8 mouse cellular contexts compared by ENCODE assay signal in the genomic region with DNA sequence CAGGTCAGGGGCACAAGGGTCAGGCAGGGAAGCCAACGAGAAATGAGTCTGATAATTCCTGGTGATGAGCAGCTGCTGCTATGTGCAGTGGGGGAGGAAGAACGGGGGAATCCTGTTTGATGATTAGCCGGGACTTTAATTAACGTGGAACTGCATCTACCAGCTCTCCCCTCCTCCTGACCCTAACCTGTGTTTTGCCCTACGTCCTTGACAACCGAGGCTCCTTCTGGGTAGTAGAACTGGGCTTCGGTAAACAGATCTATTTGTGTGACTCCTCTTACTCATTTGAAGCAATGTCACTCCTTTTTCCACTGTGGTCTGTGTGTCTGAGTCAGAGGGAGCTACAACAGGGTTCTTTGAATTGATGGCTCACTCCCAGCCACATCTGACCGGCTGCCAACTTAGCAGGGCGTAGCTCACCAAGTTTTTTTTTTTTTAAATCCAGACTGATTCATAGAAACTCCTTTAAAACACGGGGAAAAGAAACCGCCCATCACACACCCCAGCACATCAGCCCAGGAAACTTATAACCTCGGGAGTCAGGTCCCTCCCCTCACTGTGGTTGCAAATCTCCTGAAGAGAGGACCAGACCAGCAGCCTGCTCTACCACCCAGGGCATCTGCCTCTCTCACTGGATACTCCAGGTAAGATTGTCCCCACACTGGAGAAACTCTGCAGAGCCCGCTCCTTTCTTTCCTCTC. TPM values are rescaled to one million over a fixed set of nuclear protein-coding genes. Genes with fewer than 3 reads are reported as not detected.
DNase-seq lines count a peak whose midpoint lies in the region; ATAC-seq and TF ChIP-seq lines count a peak whose summit lies in the region.

A gene (plus strand): TSS at position 87 of the 701 bp plus-strand sequence.

- no peak for TF ChIP-seq EP300 in liver, postnatal 0 days (IDR thresholded peaks at IDR 0.05; ENCODE audit: low read depth)

- DNase-seq in neural tube, embryonic 10.5 days (ENCODE audit: extremely low spot score, low spot score) = no peak
- DNase-seq in kidney, adult 8-10 months = peak; percentile 78 to 79
- DNase-seq in liver, postnatal 0 days = peak; percentile 39
- DNase-seq in urinary bladder, postnatal 14 days (ENCODE audit: low spot score) = peak; percentile 93

- no peaks in the 10 kb centered on the region for H3K9me3 ChIP-seq in neural tube, embryonic 12.5 days
- H3K9me3 ChIP-seq in embryonic facial prominence, embryonic 12.5 days = no peaks in the 10 kb centered on the region
- no peaks in the 10 kb centered on the region for H3K9me3 ChIP-seq in heart, embryonic 11.5 days (replicated peaks; ENCODE audit: control insufficient read depth, low read length)
- no peaks in the 10 kb centered on the region for H3K9me3 ChIP-seq in liver, postnatal 0 days (ENCODE audit: low read length)
- no peaks in the 10 kb centered on the region for H3K9me3 ChIP-seq in neural tube, embryonic 13.5 days

- no peak for ATAC-seq in neural tube, embryonic 12.5 days (ENCODE audit: low FRiP score, low read depth)
- 0 out of 2 replicates have a peak, but pooled peaks have one; percentile 47 for ATAC-seq in embryonic facial prominence, embryonic 12.5 days (ENCODE audit: insufficient number of reproducible peaks, insufficient read depth, low FRiP score, low TSS enrichment)
- 0 out of 2 replicates have a peak, but pooled peaks have one; percentile 22 for ATAC-seq in heart, embryonic 11.5 days (replicated peaks; ENCODE audit: insufficient number of reproducible peaks, low FRiP score, low TSS enrichment)
- peak; percentile 43; the same call in 1 of the 2 replicates for ATAC-seq in liver, postnatal 0 days
- peak; percentile 57 for ATAC-seq in neural tube, embryonic 13.5 days (ENCODE audit: low read depth)

- 56% methylated on average over 13 of the region's 13 CpGs for WGBS in neural tube, embryonic 12.5 days
- WGBS in embryonic facial prominence, embryonic 12.5 days = 35% methylated on average over 13 of the region's 13 CpGs
- WGBS in heart, embryonic 11.5 days (ENCODE audit: insufficient replicate concordance) = 31% methylated on average over 13 of the region's 13 CpGs
- 27% methylated on average over 13 of the region's 13 CpGs for WGBS in liver, postnatal 0 days (ENCODE audit: insufficient replicate concordance)
- WGBS in neural tube, embryonic 13.5 days = 32% methylated on average over 13 of the region's 13 CpGs

- H3K9ac ChIP-seq in neural tube, embryonic 12.5 days = no peak within 1 kb of the TSS
- peak within 1 kb of the TSS; percentile 45 for H3K9ac ChIP-seq in embryonic facial prominence, embryonic 12.5 days
- peak within 1 kb of the TSS; percentile 62 for H3K9ac ChIP-seq in heart, embryonic 11.5 days (ENCODE audit: low read depth, low read length)
- H3K9ac ChIP-seq in liver, postnatal 0 days (replicated peaks) = no peak within 1 kb of the TSS
- peak within 1 kb of the TSS; percentile 45; the same call in 1 of the 2 replicates for H3K9ac ChIP-seq in neural tube, embryonic 13.5 days

- H3K4me2 ChIP-seq in neural tube, embryonic 12.5 days (replicated peaks) = 0 out of 2 replicates have a peak within 1 kb of the TSS, but pooled peaks have one; percentile 4
- peak within 1 kb of the TSS; percentile 34 for H3K4me2 ChIP-seq in embryonic facial prominence, embryonic 12.5 days (replicated peaks)
- H3K4me2 ChIP-seq in heart, embryonic 11.5 days = peak within 1 kb of the TSS; percentile 46
- peak within 1 kb of the TSS; percentile 22; the same call in 1 of the 2 replicates for H3K4me2 ChIP-seq in liver, postnatal 0 days (ENCODE audit: low read depth, low read length)
- peak within 1 kb of the TSS; percentile 26 for H3K4me2 ChIP-seq in neural tube, embryonic 13.5 days

- TF ChIP-seq CTCF in liver, postnatal 0 days (IDR thresholded peaks at IDR 0.05; ENCODE audit: low read depth) = no peak

- H3K36me3 ChIP-seq in neural tube, embryonic 12.5 days = no peaks in the 10 kb centered on the region
- H3K36me3 ChIP-seq in embryonic facial prominence, embryonic 12.5 days = no peaks in the 10 kb centered on the region
- no peaks in the 10 kb centered on the region for H3K36me3 ChIP-seq in heart, embryonic 11.5 days (ENCODE audit: control insufficient read depth, insufficient read depth, low read length)
- no peaks in the 10 kb centered on the region for H3K36me3 ChIP-seq in liver, postnatal 0 days (replicated peaks; ENCODE audit: insufficient read depth, low read length)
- H3K36me3 ChIP-seq in neural tube, embryonic 13.5 days = no peaks in the 10 kb centered on the region

- H3K4me1 ChIP-seq in neural tube, embryonic 12.5 days = peaks cover 8% of the 10 kb centered on the region; the same call in 1 of the 2 replicates
- H3K4me1 ChIP-seq in embryonic facial prominence, embryonic 12.5 days = peaks cover 26% of the 10 kb centered on the region
- H3K4me1 ChIP-seq in heart, embryonic 11.5 days (ENCODE audit: control insufficient read depth, insufficient read depth, low read length) = 0 out of 2 replicates have a peak, but pooled peaks cover 3% of the 10 kb centered on the region
- H3K4me1 ChIP-seq in liver, postnatal 0 days (ENCODE audit: insufficient read depth) = peaks cover 15% of the 10 kb centered on the region
- H3K4me1 ChIP-seq in neural tube, embryonic 13.5 days (replicated peaks) = peaks cover 21% of the 10 kb centered on the region

- no peaks in the 10 kb centered on the region for H3K27me3 ChIP-seq in neural tube, embryonic 12.5 days (replicated peaks)
- no peaks in the 10 kb centered on the region for H3K27me3 ChIP-seq in embryonic facial prominence, embryonic 12.5 days
- no peaks in the 10 kb centered on the region for H3K27me3 ChIP-seq in heart, embryonic 11.5 days (ENCODE audit: control insufficient read depth, insufficient read depth, low read length)
- H3K27me3 ChIP-seq in liver, postnatal 0 days (ENCODE audit: insufficient read depth, low read length) = no peaks in the 10 kb centered on the region
- H3K27me3 ChIP-seq in neural tube, embryonic 13.5 days = no peaks in the 10 kb centered on the region

- no peak within 1 kb of the TSS for H3K27ac ChIP-seq in neural tube, embryonic 12.5 days
- peak within 1 kb of the TSS; percentile 89 for H3K27ac ChIP-seq in embryonic facial prominence, embryonic 12.5 days
- H3K27ac ChIP-seq in heart, embryonic 11.5 days (ENCODE audit: low read depth, low read length) = peak within 1 kb of the TSS; percentile 72
- H3K27ac ChIP-seq in liver, postnatal 0 days (ENCODE audit: low read depth) = no peak within 1 kb of the TSS
- H3K27ac ChIP-seq in neural tube, embryonic 13.5 days (replicated peaks) = peak within 1 kb of the TSS; percentile 70

- H3K4me3 ChIP-seq in neural tube, embryonic 12.5 days = no peak within 1 kb of the TSS
- peak within 1 kb of the TSS; percentile 27 for H3K4me3 ChIP-seq in embryonic facial prominence, embryonic 12.5 days
- peak within 1 kb of the TSS; percentile 38 for H3K4me3 ChIP-seq in heart, embryonic 11.5 days (ENCODE audit: low read depth, low read length)
- H3K4me3 ChIP-seq in liver, postnatal 0 days (ENCODE audit: low read depth, low read length) = peak within 1 kb of the TSS; percentile 11
- H3K4me3 ChIP-seq in neural tube, embryonic 13.5 days = peak within 1 kb of the TSS; percentile 25

RNA-seq across cellular contexts. Expression of the gene that starts here (rescaled TPM):
- polyA plus RNA-seq in neural tube, embryonic 12.5 days (2016; fragmentation: Nextera tagmentation; extraction: Ambion mirVana) = 12.3 and 12.7 TPM in 2 replicates
- 28.8 and 30.4 TPM in 2 replicates for polyA plus RNA-seq in embryonic facial prominence, embryonic 12.5 days (2016; fragmentation: Nextera tagmentation; extraction: Ambion mirVana)
- polyA plus RNA-seq in heart, embryonic 11.5 days (2014; fragmentation: Nextera tagmentation; extraction: Ambion mirVana) = 7.7 and 10.0 TPM in 2 replicates
- polyA plus RNA-seq in liver, postnatal 0 days (2015; fragmentation: Nextera tagmentation; extraction: Ambion mirVana) = 1.2 TPM in 2 replicates
- polyA plus RNA-seq in neural tube, embryonic 13.5 days (2015; fragmentation: Nextera tagmentation; extraction: Ambion mirVana) = 15.1 and 16.2 TPM in 2 replicates

Comparison
In these comparisons a context has a peak if more than half of its experiments do, and no peak if none do; other contexts are left out.
1. H3K27ac ChIP-seq: peak in embryonic facial prominence, embryonic 12.5 days (single experiment), heart, embryonic 11.5 days (single experiment) and neural tube, embryonic 13.5 days (single experiment); none in neural tube, embryonic 12.5 days (single experiment) and liver, postnatal 0 days (single experiment).
2. H3K9ac ChIP-seq: peak in embryonic facial prominence, embryonic 12.5 days (single experiment), heart, embryonic 11.5 days (single experiment) and neural tube, embryonic 13.5 days (single experiment); none in neural tube, embryonic 12.5 days (single experiment) and liver, postnatal 0 days (single experiment).
3. Peak in every context shown above with its lines, with median percentiles within 50 percentile points of each other: H3K4me2 ChIP-seq.